Mouse (Mus musculus) liver, postnatal 0 days (tissue): ENCODE measurements around the gene Kat8. TPM values are rescaled to one million over a fixed set of nuclear protein-coding genes. Genes with fewer than 3 reads are reported as not detected.
A peak's percentile ranks its signal among the peaks of the same experiment; 100 is the strongest.

Experiments used
- ATAC-seq: fragments of 200-750 bp; cut with Nextera tagmentation; 2 replicates; pipeline ENCODE4 v1.8.0; 2017; ENCODE audit warnings: mild to moderate bottlenecking, moderate library complexity
- DNase-seq: peaks from one replicate; pipeline ENCODE4 v3.0.0-alpha.2; 2016
- H3K27ac ChIP-seq: fragments of 300-500 bp; sonication (generic); 2 replicates; pipeline ENCODE4 v1.5.1; 2014; ENCODE audit warnings: antibody characterized with exemption, moderate library complexity, mild to moderate bottlenecking, low read depth
- H3K27me3 ChIP-seq: fragments of 300-500 bp; sonication (generic); 2 replicates; pipeline ENCODE4 v1.6.1; 2014; ENCODE audit warnings: low read length, control low read depth, mixed read lengths; ENCODE audit not compliant: insufficient read depth
- H3K36me3 ChIP-seq: fragments of 300-500 bp; sonication (generic); replicated peaks from 2 replicates; pipeline ENCODE4 v1.6.1; 2014; ENCODE audit warnings: mild to moderate bottlenecking, control low read depth, low read length, moderate library complexity, mixed read lengths; ENCODE audit not compliant: insufficient read depth
- H3K4me1 ChIP-seq: fragments of 300-500 bp; sonication (generic); 2 replicates; pipeline ENCODE4 v1.6.1; 2014; ENCODE audit warnings: antibody characterized with exemption, mild to moderate bottlenecking, control low read depth; ENCODE audit not compliant: insufficient read depth
- H3K4me2 ChIP-seq: fragments of 300-500 bp; sonication (generic); 2 replicates; pipeline ENCODE4 v1.6.1; 2014; ENCODE audit warnings: low read depth, mild to moderate bottlenecking, low read length, moderate library complexity, mixed read lengths
- H3K4me3 ChIP-seq: fragments of 300-500 bp; sonication (generic); 2 replicates; pipeline ENCODE4 v1.5.1; 2014; ENCODE audit warnings: low read depth, low read length
- H3K9ac ChIP-seq: fragments of 300-500 bp; sonication (generic); replicated peaks from 2 replicates; pipeline ENCODE4 v1.6.1; 2014; ENCODE audit warnings: mild to moderate bottlenecking, moderate library complexity
- H3K9me3 ChIP-seq: fragments of 300-500 bp; sonication (generic); 2 replicates; pipeline ENCODE4 v1.6.1; 2016; ENCODE audit warnings: mild to moderate bottlenecking, control low read depth, low read length, mixed read lengths
- CTCF ChIP-seq: sonication (generic); IDR thresholded peaks from 2 replicates; pipeline ENCODE4 v1.5.1; 2016; ENCODE audit warnings: antibody characterized with exemption, low read depth
- EP300 ChIP-seq: IDR thresholded peaks from 2 replicates; pipeline ENCODE4 v1.6.1; 2016; ENCODE audit warnings: antibody characterized with exemption, low read depth, mild to moderate bottlenecking
- WGBS: fragments of 180-500 bp; shearing (Covaris S2); extraction: QIAGEN DNeasy Blood & Tissue Kit; methylation state at CpG from one replicate; pipeline ENCODE4 v1.1.7; 2014; ENCODE audit not compliant: insufficient replicate concordance; 5-methylcytosine and 5-hydroxymethylcytosine counted together
- polyA plus RNA-seq: library from polyadenylated mRNA; unstranded; fragments of >200 nt; fragmentation: Nextera tagmentation; extraction: Ambion mirVana; gene quantifications from 2 replicates; pipeline ENCODE4 v1.2.1, GENCODE M21; 2015

Gene Kat8
- polyA plus RNA-seq, 1 experiment from 2014 or later, result 13.2 TPM

DNA sequence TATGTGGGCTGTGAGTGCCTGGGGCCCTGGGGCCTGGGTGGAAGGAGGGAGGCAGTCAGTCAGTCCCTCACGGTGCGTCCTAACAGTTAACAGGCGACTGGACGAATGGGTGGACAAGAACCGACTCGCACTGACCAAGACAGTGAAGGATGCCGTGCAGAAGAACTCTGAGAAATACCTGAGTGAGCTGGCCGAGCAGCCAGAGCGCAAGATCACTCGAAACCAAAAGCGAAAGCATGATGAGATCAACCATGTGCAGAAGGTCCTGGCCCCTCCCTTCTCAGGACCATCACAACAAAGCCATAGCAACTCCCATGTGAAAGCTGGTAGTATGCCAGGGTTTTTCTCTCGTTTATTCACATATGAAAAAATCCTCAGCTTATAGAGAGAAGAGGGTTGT is 3.0 kb downstream of the Kat8 start:
- Histone ChIP-seq H3K4me3 (no peak overlapping the region), H3K36me3 (peaks cover 14% of the 10 kb centered on the region), H3K9ac (no peak overlapping the region), H3K9me3 (no peaks in the 10 kb centered on the region), H3K27ac (no peak overlapping the region), H3K27me3 (no peaks in the 10 kb centered on the region), H3K4me2 (no peak overlapping the region), H3K4me1 (peaks cover 10% of the 10 kb centered on the region)
- TF ChIP-seq EP300, result no peak
- TF ChIP-seq CTCF, result no peak
- DNase-seq, result no peak
- ATAC-seq, result no peak
- 80% methylated on average over 12 of the region's 12 CpGs for WGBS

DNA sequence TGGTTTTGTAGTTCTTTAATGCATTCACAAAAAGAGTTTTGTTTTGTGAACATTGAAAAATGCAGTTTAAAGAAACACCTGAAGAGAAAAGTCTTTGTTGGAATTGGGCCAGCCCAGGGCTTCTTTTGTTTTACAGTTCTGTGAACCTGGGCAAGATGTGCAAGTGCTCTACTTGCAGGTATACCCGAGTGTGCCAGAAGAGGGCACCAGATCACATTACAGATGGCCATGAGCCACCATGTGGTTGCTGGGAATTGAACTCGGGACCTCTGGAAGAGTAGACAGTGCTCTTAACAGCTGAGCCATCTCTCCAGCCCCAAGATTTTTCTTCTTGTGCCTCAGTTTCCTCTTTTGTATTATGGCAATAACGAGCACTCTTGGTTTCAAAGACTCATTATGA is 5.9 kb downstream of the Kat8 start:
- H3K9me3 ChIP-seq, result no peaks in the 10 kb centered on the region
- no peak overlapping the region for H3K4me2 ChIP-seq
- no peaks in the 10 kb centered on the region for H3K27me3 ChIP-seq
- DNase-seq (peak; percentile 69), ATAC-seq (no peak)
- TF ChIP-seq EP300 (no peak), CTCF (peak; percentile 75)
- H3K27ac ChIP-seq, result no peak overlapping the region
- no peak overlapping the region for H3K4me3 ChIP-seq
- H3K9ac ChIP-seq, result no peak overlapping the region
- peaks cover 14% of the 10 kb centered on the region for H3K36me3 ChIP-seq
- peaks cover 17% of the 10 kb centered on the region for H3K4me1 ChIP-seq
- WGBS, result 50% methylated on average over 3 of the region's 3 CpGs

DNA sequence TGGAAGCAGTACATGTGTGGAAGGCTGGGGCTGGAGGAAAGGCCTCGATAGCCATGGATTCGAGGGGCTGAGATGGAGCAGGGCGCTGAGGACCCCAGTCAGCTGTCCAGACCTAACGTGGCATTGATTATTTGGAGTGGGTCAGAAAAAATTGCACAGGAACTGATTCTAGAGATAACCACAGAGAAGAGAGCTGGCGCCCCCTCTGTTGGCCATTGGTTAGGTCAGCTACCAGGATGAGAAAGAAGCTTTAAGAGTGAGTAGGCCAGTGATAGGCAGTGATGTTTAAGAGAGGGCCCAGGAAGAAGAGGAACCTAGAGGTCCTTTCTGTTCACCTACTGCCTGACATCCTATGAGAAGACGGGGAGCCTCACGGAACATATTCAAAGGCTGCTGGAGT is 7.0 kb downstream of the Kat8 start:
- Histone ChIP-seq H3K4me3 (no peak overlapping the region), H3K36me3 (peaks cover 14% of the 10 kb centered on the region), H3K27me3 (no peaks in the 10 kb centered on the region), H3K9ac (no peak overlapping the region), H3K27ac (no peak overlapping the region), H3K4me1 (peaks cover 18% of the 10 kb centered on the region), H3K9me3 (no peaks in the 10 kb centered on the region), H3K4me2 (no peak overlapping the region)
- ATAC-seq, result 0 out of 2 replicates have a peak, but pooled peaks have one; percentile 6
- WGBS, result 70% methylated on average over 7 of the region's 7 CpGs
- TF ChIP-seq CTCF, result peak; percentile 58
- no peak for TF ChIP-seq EP300
- peak; percentile 57 for DNase-seq

DNA sequence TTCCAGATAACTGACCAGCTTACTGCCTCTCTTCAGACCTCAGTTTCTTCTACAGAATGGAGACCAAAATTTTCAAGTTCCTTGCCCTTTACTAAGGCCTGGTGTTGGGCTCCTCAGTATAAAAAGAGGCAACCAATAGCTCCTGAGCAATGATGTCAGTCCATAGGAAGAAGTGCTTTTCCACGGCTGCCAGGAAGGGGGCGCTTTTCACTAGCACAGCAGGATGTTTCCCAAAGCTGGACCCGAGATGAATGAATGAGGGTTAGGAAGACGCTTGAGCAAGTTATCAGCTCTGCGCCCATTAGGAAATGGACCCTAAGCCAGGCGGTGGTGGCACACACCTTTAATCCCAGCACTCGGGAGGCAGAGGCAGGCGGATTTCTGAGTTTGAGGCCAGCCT is 9.2 kb downstream of the Kat8 start:
- TF ChIP-seq EP300 (no peak), CTCF (peak; percentile 71)
- DNase-seq, result peak; percentile 65
- WGBS, result 50% methylated on average over 8 of the region's 8 CpGs

DNA sequence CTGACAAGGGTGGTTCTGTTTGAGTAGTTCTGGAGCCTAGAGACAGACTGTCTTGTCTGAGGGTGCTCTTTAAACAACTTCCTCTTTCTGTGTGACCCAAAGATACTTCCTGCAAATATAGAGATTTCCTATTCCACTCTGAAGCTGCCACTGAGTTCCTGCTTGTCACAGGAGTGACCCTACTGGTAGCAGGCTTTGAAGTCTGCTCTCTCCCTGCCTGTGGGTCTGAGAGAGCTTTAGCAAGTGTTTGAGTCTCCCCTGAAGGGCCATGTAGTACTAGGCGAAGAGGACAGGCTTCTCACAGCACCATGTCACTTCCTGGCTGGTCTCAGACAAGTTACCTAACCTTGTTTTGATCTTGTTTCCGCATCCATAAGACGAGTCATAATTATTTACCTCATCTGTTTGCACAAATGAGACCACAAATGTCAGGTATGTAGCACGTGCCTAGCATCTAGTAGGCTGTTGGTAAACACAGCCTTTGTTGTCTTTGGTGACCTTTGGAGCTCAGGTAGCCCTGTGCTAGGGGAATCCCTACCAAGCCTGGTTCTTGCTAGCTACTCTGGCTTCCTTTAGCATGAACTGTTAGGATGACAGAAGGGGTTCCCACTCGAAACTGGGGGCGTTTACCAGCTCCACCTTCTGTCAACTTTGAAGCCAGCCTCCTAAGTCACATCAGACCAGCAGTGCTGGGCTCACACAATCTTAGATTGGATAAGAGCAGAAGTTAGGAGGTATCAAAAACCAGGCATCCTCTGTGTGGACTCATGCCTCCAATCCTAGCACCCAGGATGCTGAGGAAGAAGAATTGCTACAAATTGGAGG is 10.3 kb downstream of the Kat8 start:
- H3K9me3 ChIP-seq, result no peaks in the 10 kb centered on the region
- H3K27ac ChIP-seq, result peak overlapping the region; percentile 86
- no peak overlapping the region for H3K4me3 ChIP-seq
- 0 out of 2 replicates have a peak overlapping the region, but pooled peaks have one; percentile 21 for H3K9ac ChIP-seq
- H3K4me1 ChIP-seq, result peaks cover 25% of the 10 kb centered on the region
- no peak for DNase-seq
- H3K36me3 ChIP-seq, result peaks cover 19% of the 10 kb centered on the region; the same call in 1 of the 2 replicates
- TF ChIP-seq CTCF, result no peak
- 0 out of 2 replicates have a peak, but pooled peaks have one; percentile 3 for TF ChIP-seq EP300
- H3K4me2 ChIP-seq, result no peak overlapping the region
- no peaks in the 10 kb centered on the region for H3K27me3 ChIP-seq
- ATAC-seq, result peak; percentile 54
- WGBS, result 35% methylated on average over 6 of the region's 6 CpGs

More for the DNA sequence above, 9.2 kb downstream of the Kat8 start:
- no peak overlapping the region for H3K9ac ChIP-seq
- no peaks in the 10 kb centered on the region for H3K27me3 ChIP-seq
- H3K4me3 ChIP-seq, result no peak overlapping the region
- H3K4me1 ChIP-seq, result peaks cover 22% of the 10 kb centered on the region
- H3K4me2 ChIP-seq, result no peak overlapping the region
- H3K27ac ChIP-seq, result peak overlapping the region; percentile 86
- peaks cover 19% of the 10 kb centered on the region; the same call in 1 of the 2 replicates for H3K36me3 ChIP-seq
- no peaks in the 10 kb centered on the region for H3K9me3 ChIP-seq
- peak; percentile 15; the same call in 1 of the 2 replicates for ATAC-seq

DNA sequence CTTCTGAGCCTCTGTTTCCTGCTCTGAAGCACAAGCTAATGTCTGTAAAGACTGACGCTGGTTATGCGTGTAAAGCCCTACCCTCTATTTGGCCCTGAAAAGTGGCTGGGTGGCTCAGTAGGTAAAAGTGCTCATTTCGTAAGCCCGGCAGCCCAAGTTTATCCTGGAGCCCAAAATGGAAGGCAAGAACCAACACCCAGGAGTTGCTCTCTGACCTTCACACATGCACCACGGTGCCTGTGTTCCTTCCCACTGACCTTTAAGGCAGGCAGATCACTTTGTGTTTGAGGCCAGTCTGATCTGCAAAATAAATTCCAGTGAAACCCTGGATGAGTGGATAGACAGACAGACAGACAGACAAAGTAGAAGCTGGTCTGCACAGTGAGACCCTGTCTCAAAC is 11.4 kb downstream of the Kat8 start:
- 68% methylated on average over 5 of the region's 5 CpGs for WGBS
- DNase-seq, result no peak
- Histone ChIP-seq H3K9me3 (no peaks in the 10 kb centered on the region), H3K9ac (0 out of 2 replicates have a peak overlapping the region, but pooled peaks have one; percentile 7), H3K36me3 (peaks cover 16% of the 10 kb centered on the region; the same call in 1 of the 2 replicates), H3K27ac (0 out of 2 replicates have a peak overlapping the region, but pooled peaks have one; percentile 86), H3K27me3 (no peaks in the 10 kb centered on the region), H3K4me3 (no peak overlapping the region), H3K4me1 (peaks cover 33% of the 10 kb centered on the region), H3K4me2 (no peak overlapping the region)
- ATAC-seq, result no peak
- TF ChIP-seq CTCF (no peak), EP300 (no peak)
